Mouse (Mus musculus): Measurements from ENCODE around the gene Atp6v0d1.

The Atp6v0d1 gene

DNA sequence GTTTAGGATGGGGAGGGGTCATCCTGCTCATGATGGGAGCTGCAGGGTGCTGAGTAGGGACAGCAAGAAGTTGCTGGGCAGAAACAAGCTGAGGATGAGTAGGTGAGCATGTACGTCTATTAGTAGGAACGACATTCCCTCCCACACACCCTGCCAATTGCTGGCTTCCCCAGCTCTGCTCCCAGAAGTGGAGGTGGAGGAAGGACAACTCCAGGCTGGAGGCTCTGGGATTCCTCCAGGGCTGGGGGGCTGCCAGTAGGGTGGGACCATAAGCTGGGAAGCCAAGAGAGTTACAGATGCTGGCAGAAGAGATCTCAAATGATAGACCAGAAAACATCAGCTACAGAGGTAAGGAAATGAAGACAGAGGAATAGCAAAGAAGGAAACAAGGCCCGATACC, 29.3 kb downstream of the Atp6v0d1 start:
- peak; percentile 81 for DNase-seq

DNA sequence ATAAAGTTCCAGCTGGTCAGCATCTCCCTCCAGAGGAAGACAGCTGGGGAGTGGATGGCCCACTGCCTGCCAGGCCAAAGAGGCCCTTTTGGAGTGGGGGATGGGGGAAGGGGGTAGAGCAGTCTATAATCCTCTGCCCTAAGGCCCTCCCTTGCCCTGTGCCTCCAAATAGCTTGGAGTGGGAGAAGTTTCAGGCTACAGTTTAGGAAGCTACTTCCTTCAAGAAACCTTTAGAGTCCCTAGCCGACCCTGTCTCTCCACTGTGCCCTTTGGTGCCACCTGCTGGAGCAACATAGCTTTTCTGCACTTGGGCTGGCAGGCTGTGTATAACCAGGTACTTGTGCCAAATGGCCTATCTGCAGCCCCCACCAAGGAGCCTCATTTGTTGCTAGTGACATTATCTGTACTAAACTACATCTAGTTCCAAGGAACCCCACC, 31.9 kb downstream of the Atp6v0d1 start:
- DNase-seq: peak; percentile 96

DNA sequence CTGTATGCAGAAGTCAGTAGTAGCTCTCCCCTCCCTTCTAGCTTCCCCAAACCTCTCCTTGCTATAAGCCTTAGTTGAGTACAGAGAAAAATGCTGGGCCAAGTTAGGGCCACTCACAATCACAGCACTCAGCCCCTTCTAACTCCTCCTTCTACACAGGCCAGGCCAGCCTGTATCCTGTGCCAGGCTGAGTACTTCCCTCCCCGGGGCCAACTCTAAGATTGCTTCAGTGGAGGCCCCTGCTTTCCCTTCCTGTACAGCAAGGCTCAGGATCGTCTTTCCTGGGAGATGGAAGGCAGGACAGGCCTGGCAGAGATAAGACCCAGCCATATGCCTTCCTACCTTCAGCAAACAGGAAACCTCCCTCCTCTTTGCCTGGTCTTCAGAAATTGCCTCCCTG, 32.4 kb downstream of the Atp6v0d1 start:
- peak; percentile 90 for DNase-seq

DNA sequence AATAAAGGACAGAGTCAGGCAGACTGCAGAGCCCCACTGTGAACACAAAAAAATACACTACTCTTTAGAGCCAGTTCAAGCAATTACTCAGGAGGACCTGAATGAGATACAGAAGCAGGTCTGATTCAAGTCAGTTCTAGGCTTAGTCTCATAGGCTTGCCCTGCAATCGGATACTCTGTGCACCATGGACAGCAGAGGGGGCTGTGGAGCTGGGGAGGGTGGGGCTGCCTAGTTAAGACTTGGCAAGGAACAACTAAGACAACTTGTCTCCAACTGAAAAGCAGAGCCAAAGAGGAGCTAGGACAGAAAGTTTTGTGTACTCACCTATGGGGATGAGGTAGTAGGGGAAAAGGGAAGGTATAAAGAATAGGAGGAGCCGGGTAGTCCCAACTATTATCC, 34.1 kb downstream of the Atp6v0d1 start:
- peak; percentile 96 for DNase-seq

DNA sequence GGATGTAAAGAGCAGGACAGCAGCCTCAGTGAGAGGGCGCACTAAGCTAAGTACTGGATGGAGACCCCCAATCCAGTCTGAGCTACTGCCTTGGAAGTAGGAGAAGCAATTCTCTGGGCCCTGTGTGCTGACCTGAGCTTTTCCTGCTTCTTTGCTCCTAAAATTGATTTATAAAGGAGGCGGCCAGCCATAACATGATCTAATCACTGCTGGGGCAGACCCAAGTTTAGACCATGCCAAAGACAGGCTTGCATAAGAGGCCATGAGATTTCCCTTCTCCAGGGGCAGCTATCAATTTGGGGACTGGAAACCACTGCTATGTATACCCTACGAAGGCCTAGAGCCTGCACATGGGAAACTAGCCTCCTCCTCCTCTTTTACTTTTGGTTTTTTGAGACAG, 36.6 kb downstream of the Atp6v0d1 start:
- peak; percentile 90 for DNase-seq

DNA sequence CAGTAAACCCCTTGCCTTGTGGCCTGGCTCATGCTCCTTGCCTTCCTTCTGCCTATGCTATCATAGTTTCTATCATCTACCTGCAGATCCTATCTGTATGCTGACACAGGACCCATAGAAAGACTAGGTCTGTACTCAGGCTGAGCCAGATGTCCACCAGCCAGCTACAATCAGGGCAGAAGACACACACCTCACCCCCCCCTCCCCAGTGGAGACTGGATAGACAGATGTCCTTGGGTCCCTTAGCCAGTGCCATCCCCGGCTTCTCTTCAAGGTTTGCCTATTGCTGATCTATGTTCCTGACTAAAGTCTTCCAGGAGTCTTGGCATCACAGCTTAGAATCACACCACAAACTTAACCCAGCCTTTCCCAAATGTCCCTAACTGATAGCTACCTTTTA, 37.6 kb downstream of the Atp6v0d1 start:
- DNase-seq: peak; percentile 73

DNA sequence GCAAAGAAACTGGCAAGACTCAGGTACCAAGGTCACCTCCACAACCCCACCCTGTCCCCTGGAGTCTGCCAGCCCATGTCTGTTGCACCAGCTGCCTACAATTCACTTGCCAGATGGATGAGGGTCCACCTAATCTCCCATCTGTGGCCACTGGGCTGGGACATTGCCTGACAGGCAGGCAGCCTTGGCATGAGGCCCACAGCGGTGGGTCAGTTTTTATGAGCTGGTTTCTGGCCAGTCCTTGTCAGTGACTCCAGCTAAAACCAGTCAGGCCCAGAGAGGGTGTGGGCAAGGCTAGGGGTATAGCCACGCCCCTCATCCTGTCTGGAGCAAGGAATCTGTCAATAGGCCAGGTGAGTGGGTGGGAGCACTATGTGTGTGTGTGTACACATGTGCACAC, 38.7 kb downstream of the Atp6v0d1 start:
- DNase-seq: peak; percentile 88

DNA sequence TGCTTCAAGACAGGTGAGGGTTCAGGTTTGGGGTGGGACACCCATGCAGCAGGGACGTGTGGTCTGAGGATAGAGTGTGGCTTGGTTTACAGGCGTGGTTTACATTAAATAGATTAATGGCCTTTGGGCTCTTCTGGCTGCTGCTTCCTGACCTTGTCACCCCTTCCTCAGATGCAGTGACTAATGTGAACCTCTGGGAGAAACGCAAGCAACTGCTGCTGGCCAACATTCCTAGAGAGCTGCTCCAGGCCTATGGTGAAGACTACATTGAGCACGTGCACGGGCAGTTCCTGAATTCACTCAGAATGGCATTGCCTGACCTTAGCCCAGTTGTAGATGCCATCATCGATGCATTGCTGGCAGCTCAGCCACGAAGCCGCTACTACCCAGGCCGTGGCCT, 43.0 kb downstream of the Atp6v0d1 start:
- DNase-seq: no peak

DNA sequence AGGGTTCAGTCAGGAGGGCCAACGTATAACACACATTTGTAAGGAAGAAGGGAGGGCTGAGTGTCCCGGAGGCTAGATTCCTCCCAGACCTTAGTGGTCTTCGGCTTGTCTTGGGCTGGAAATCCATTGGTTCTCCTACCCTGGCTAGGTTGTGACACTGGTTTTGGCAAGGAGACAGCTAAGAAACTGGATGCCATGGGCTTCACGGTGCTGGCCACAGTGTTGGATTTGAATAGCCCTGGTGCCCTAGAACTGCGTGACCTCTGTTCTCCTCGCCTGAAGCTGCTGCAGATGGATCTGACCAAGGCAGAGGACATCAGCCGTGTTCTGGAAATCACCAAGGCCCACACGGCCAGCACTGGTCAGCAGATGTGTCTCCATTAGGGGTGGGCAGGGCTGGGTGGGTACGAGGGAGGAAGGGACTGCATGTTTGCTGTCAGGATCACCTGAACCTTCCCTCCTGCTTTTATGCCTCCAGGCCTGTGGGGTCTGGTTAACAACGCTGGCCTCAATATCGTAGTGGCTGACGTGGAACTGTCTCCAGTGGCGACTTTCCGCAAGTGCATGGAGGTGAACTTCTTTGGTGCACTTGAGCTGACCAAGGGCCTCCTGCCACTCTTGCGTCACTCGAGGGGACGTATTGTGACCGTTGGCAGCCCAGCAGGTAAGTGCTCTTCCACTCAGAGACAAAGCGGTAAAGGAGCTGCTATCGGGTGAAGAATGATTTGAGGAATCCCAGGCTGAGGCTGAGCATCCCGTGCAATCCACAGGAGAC, 43.7 kb downstream of the Atp6v0d1 start:
- DNase-seq: no peak

DNA sequence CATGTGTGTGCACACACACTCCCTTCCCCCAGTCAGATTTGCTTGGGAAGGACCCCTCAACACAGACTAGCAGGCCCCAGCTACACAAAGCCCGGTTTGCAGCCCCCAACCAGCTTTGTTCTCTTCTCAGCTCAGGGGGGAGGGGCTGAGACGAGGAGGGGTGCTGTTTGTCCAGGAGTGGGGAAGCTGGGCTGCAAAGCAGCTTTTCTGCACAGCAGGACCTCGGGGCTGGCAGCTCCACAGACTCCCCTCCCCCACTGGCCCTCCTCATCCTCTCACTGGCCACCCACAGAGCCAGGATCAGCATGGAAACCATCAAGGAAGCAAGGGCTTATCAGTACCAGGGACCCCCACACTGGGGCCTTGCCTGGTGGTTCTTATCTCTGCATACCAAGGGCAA, 44.8 kb downstream of the Atp6v0d1 start:
- DNase-seq: no peak

DNA sequence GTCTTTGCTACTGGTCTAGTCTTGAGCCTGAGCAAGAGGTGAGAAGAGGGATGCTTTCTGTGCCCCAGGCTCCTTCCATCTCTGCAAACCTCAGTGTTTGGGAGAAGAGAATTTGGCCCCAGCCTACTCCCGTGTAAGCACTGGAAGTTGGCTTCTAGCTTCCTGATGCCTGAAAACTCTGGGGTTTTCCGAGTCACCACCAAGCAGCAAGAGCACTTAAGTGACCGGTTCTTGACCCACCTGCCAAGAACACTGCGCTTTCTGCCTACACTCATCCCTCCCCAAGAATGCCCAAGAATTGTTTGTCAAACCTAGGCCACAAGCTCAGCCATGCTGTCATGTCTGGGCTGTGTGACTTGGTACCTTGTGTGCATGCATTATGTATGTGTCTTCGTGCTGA, 45.3 kb downstream of the Atp6v0d1 start:
- no peak for DNase-seq

DNA sequence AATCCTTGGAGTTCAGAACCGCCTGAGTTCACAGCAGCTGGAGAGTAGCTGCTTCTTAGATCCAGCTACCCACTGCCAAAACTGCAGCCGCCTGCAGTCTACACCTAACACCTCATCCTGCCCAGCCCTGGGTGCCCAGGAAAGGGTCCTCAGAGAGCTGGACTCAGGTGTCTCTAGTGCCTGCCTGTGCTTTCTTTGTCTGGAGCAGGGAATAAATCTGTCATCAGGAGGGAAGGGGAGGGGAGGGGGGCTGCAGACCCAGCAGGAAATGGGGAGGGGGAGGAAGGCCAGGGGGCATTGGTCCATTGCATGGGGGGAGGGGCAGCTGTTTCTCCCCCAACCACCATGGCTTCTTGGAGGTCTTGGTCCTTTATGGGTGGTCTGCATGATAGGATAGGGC, 46.3 kb downstream of the Atp6v0d1 start:
- DNase-seq: peak; percentile 92

DNA sequence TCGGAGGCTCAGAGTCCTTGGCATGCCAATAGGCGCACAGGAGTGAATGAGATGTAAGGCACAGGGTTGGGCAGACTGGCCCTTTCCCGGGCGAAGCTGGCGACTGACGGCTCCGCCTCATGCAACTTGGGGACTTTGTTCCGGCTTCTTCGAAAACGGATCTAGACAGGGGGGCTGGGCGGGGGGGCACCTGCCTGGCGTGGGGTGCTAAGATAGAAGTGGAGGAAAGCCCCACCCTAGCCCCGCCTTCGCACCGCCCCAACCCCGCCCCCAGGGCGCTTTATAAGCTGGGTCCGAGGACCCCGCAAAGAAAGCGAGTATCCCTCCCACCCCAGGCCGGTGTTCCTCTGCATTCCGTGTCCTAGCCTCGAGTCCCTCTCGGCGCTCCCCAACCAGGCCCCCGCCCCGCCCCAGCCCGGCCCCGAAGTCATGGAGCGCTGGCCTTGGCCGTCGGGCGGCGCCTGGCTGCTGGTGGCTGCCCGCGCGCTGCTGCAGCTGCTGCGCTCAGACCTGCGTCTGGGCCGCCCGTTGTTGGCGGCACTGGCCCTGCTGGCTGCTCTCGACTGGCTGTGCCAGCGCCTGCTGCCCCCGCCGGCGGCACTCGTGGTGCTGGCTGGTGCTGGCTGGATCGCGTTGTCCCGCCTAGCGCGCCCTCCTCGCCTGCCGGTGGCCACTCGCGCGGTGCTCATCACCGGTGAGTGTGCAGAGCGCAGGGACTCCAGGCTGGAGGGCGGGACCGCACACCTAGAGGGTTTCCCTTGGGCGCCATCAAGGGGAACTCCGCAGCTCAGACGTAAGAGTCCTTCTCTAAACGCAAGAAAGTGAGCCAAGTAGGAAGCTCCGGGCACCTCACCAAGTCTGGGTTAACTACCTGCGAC, 47.2 kb downstream of the Atp6v0d1 start, which contains the start of gene Hsd11b2:
Gene Hsd11b2, plus strand, starts transcription at position 320 of the 878 bp plus-strand sequence.
- peak; percentile 95 for DNase-seq

DNA sequence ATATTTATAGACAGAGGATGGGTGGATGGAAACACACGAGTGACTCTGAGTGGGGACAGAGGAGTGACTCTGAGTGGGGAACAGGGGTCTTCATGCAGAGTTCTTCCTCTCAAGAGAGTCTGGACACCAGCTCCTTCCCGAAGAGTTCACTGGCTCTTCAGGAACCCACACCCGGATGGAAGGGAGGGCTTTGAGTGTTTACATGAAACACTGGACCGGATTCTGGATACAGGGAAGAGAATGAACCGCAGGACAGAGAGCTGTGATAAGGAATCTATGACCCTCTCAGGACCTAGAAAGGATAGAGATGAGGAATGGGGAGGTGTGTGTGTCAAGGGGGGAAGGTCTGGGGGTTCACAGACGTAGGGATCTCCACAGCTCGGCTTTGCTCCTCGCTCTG, 48.5 kb downstream of the Atp6v0d1 start:
- peak; percentile 90 for DNase-seq

DNA sequence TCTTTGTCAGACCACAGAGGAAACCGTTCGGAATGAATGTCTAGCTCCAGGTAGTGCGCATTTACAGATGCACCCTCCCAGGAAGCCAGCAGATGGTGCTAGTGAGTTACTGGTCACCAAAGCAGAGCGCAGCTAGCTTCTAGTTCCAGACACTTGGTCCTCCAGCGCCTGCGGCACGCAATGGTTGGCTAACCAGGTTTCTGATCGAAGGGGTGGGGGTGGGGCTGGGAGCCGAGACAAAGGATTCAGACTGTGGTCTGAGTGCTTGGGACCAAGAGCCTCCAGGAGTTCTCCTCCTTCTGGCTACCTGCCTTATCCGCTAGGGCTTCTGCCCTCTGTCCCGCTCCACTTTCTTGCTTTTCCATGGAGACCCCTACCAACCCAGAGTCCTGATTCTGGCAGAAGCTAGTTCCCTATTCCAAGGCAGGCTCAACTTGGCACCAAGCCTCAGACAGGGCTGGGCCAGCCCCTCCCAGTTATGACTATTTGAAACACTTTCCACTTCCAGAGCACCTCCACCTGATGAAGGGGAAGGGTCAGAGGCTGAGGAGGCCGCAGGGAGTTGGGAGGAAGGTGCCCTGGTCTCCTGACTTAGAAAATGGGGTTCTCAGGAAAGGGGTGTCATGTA, 49.7 kb downstream of the Atp6v0d1 start:
- DNase-seq: peak; percentile 96

DNA sequence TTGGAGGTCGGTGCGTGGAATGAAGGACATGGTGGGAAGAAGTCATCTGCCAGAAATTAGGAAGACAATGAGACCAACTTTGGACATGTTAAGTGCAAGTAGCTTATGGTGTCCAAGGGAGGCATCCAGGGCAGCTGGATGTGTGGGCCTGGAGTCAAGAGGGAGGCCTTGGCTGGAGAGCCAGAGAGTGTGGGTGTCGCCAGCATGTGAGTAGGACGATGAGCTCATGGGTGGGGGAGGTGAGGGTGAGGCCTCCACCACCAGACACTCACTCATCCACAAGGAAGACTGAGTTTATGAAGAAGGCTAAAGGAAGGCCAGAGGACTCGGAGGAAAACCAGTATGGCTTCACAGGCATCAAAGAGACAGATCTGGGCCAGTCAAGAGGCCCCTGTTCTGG, 51.2 kb downstream of the Atp6v0d1 start:
- DNase-seq: peak; percentile 96

DNA sequence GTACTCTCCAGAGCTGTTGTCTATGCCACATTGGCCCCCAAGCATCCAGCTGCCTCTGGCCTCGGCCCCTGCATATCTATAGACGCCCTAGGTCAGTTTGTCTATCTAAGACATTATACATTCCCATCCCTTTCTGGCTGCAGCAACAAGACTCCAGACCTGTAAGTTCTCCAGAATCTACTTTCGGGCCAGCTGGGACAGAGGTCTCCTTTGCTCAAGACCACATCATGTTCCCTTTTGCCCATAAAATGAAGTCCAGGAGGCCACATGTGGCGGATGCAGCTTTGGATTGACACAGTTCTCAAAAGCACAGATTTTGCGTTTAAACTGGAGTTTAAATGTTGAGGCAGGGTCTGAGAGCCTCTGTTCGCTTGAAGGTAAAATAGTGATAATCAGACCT, 51.7 kb downstream of the Atp6v0d1 start:
- peak; percentile 86 for DNase-seq

DNA sequence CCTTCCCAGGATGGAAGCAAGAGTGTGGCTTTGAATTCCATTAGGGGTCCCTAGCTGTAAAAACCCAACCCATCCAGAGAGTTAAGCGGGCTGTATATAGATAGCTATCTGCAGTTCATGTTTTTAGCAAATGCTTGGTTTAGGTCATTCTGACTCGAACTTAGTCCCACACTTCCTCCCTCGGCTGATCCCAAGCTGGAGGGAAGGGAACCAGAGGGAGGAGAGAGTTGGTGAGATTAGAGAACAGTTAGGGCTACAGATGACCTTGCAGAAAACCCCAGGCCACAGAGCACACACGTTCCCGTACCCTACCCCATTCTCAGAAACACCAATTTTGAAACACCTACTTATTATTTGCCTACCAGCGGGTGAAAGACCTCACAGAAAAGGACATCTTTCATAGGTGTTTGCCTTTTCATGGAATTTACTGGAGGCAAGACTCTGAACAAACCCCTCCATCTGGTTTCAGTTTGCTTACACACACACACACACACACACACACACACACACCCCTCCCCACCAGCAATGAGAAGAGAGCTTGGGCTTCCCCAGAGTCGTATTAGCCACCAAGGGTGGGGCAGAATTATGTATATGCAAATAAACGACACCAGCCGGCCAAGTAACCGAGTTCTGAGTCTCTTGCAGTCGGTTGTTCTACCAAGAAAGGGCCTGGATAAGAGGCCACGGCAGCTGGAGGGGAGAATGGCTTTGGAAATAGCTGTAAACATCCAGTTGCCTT, 55.7 kb downstream of the Atp6v0d1 start:
- no peak for DNase-seq

DNA sequence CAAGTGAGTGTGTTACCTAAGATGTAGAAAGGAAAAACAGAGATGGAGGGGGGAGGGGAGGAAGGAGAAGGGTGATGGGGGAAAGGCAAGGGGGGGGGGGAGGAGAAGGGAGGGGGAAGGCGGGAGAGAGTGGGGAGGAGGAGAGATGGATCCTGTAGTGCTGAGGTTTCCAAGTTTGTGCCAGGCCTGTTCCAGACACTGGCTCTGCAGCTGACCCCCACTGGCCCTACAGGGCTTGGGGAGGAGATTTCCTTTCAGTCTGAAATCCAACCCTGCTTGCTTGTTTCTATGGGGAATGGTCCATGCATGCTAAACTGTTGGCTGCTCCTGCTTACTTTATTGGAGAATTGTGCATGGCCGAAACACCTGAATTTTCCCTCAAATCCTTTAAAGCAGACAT, 57.1 kb downstream of the Atp6v0d1 start:
- DNase-seq: no peak

DNA sequence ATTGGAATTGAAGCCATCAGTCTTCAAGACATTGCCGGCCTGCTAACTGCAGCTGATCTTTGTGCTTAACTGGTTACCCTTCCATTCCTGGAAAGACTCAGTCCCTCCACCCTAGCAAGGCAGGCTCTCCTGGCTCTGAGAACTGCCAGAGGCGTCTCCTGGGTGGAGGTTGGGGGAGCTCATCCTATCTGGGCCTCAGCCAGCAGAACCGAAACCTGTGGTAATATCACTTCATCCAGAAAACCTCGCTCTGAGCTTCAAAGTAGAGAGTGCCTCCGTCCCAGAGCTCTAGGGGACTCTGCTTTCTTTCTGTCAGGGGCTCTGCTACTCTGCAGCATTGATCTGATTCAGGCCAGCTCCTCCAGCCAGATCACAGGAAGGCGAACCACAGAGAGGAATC, 58.9 kb downstream of the Atp6v0d1 start:
- peak; percentile 93 for DNase-seq

DNA sequence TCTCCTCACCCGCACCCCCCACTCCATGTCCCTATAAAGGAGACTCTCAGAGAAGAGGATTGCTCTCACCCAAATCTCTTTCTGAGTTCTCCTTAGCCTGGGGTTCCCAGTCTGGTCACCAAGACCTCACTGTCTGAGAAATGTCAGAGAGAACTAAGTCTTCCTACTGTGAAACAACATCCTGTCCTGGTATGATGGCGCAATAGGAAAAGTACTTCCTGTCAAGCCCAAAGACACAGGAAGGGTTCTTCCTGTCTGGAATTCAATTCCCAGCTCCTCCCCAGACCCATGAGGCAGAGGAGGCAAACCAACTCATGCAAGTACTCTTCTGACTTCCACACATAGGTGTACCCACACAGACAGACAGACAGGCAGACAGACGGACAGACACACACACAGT, 61.2 kb downstream of the Atp6v0d1 start:
- DNase-seq: peak; percentile 95

DNA sequence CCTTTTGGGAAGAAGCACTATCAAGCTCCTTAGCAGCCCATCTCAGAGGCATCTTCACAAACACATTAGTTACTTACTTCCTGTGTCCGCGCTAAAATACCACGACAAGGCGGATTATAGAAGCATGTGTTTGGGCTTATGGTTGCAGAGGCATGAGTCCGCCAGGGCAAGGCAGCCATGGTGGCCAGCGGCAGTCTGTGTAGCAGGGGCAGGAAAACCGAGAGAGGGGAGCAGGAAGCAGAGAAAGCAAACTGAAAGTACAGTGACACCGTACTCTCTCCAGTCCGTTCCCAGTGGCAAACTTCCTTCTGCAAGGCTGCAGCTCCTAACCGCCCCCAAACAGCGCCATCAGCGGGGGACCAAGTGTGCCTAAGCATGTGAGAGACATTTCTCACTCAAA, 66.1 kb downstream of the Atp6v0d1 start:
- peak; percentile 93 for DNase-seq

All from heart, adult 11 months (tissue).